Mouse (Mus musculus): ENCODE measurements around the gene 1600002K03Rik.

GRCm38 (mm10) chr10:80139975-80140665 is 32.6 kb upstream of the 1600002K03Rik start:
- no peak for TF ChIP-seq CTCF (IDR thresholded peaks at IDR 0.05; ENCODE audit: low read depth, low read length)
- no peak for TF ChIP-seq GATA1 (IDR thresholded peaks at IDR 0.05; ENCODE audit: borderline replicate concordance, low read length)
- no peak for TF ChIP-seq GATA2 (IDR thresholded peaks at IDR 0.05; ENCODE audit: borderline replicate concordance, low read depth, low read length)
- no peak for TF ChIP-seq TAL1 (conservative IDR thresholded peaks at IDR 0.05; ENCODE audit: low read depth, low read length)
- TF ChIP-seq POLR2AphosphoS5 (IDR thresholded peaks at IDR 0.05; ENCODE audit: insufficient replicate concordance, low read depth, low read length) = no peak

Data from G1E (cell line).